Mouse (Mus musculus): ENCODE measurements around the gene Cox7b.
"Not testable (repeated sequence)": the region's sequence is repeated elsewhere in the genome, so short reads cannot be mapped to it uniquely, and the experiment has no call there.

Gene Cox7b

GRCm38 (mm10) chrX:106015571-106016322 lies at the start of gene Cox7b:
TSS of gene Cox7b (plus strand) at chrX:106015700.
- H3K36me3 ChIP-seq (ENCODE audit: control insufficient read depth, insufficient read depth, low read length, poor library complexity, severe bottlenecking) = no peaks in the 10 kb centered on the region
- peak; percentile 89 for DNase-seq (ENCODE audit: low read depth, low spot score)
- H3K27me3 ChIP-seq (ENCODE audit: control insufficient read depth, insufficient read depth, low read length, poor library complexity, severe bottlenecking) = no peaks in the 10 kb centered on the region

- Histone ChIP-seq H3K27me3 (ENCODE audit: control insufficient read depth, insufficient read depth, low read length, poor library complexity, severe bottlenecking) (no peaks in the 10 kb centered on the region), H3K36me3 (ENCODE audit: control insufficient read depth, insufficient read depth, low read length, poor library complexity, severe bottlenecking) (no peaks in the 10 kb centered on the region)
- DNase-seq (ENCODE audit: low read depth, low spot score) = no peak
These were observed 13.9 kb upstream of the Cox7b start for GRCm38 (mm10) chrX:106001605-106002004.

- no peak for DNase-seq (ENCODE audit: low read depth, low spot score)
- Histone ChIP-seq H3K27me3 (ENCODE audit: control insufficient read depth, insufficient read depth, low read length, poor library complexity, severe bottlenecking) (no peaks in the 10 kb centered on the region), H3K36me3 (ENCODE audit: control insufficient read depth, insufficient read depth, low read length, poor library complexity, severe bottlenecking) (no peaks in the 10 kb centered on the region)
These were observed 4.7 kb upstream of the Cox7b start for GRCm38 (mm10) chrX:106010762-106011161.

GRCm38 (mm10) chrX:106011465-106012159 lies 3.9 kb upstream of the Cox7b start, which contains the start of gene Magt1:
TSS of gene Magt1 (minus strand) at chrX:106011906.
- Histone ChIP-seq H3K27me3 (ENCODE audit: control insufficient read depth, insufficient read depth, low read length, poor library complexity, severe bottlenecking) (no peaks in the 10 kb centered on the region), H3K36me3 (ENCODE audit: control insufficient read depth, insufficient read depth, low read length, poor library complexity, severe bottlenecking) (no peaks in the 10 kb centered on the region)
- peak; percentile 93 for DNase-seq (ENCODE audit: low read depth, low spot score)

- no peaks in the 10 kb centered on the region for H3K27me3 ChIP-seq (ENCODE audit: control insufficient read depth, insufficient read depth, low read length, poor library complexity, severe bottlenecking)
- peak; percentile 4 for DNase-seq (ENCODE audit: low read depth, low spot score)
These were observed 2.9 kb upstream of the Cox7b start for GRCm38 (mm10) chrX:106012559-106012958.

GRCm38 (mm10) chrX:106013217-106013616 lies 2.3 kb upstream of the Cox7b start:
- Histone ChIP-seq H3K36me3 (ENCODE audit: control insufficient read depth, insufficient read depth, low read length, poor library complexity, severe bottlenecking) (no peaks in the 10 kb centered on the region), H3K27me3 (ENCODE audit: control insufficient read depth, insufficient read depth, low read length, poor library complexity, severe bottlenecking) (no peaks in the 10 kb centered on the region)
- peak; percentile 71 for DNase-seq (ENCODE audit: low read depth, low spot score)

More at GRCm38 (mm10) chrX:106012559-106012958, 2.9 kb upstream of the Cox7b start:
- no peaks in the 10 kb centered on the region for H3K36me3 ChIP-seq (ENCODE audit: control insufficient read depth, insufficient read depth, low read length, poor library complexity, severe bottlenecking)

- not testable (repeated sequence) for DNase-seq (ENCODE audit: low read depth, low spot score); H3K36me3 ChIP-seq (ENCODE audit: control insufficient read depth, insufficient read depth, low read length, poor library complexity, severe bottlenecking); H3K27me3 ChIP-seq (ENCODE audit: control insufficient read depth, insufficient read depth, low read length, poor library complexity, severe bottlenecking)
These were observed 641 bp upstream of the Cox7b start for GRCm38 (mm10) chrX:106014741-106015377.

GRCm38 (mm10) chrX:106017102-106017501 lies 1.6 kb downstream of the Cox7b start:
- no peaks in the 10 kb centered on the region for H3K27me3 ChIP-seq (ENCODE audit: control insufficient read depth, insufficient read depth, low read length, poor library complexity, severe bottlenecking)
- no peak for DNase-seq (ENCODE audit: low read depth, low spot score)
- no peaks in the 10 kb centered on the region for H3K36me3 ChIP-seq (ENCODE audit: control insufficient read depth, insufficient read depth, low read length, poor library complexity, severe bottlenecking)

GRCm38 (mm10) chrX:106017516-106017915 lies 2.0 kb downstream of the Cox7b start:
- Histone ChIP-seq H3K36me3 (ENCODE audit: control insufficient read depth, insufficient read depth, low read length, poor library complexity, severe bottlenecking) (no peaks in the 10 kb centered on the region), H3K27me3 (ENCODE audit: control insufficient read depth, insufficient read depth, low read length, poor library complexity, severe bottlenecking) (no peaks in the 10 kb centered on the region)
- no peak for DNase-seq (ENCODE audit: low read depth, low spot score)

GRCm38 (mm10) chrX:106026418-106027342 lies 11.2 kb downstream of the Cox7b start, which contains the start of gene Atp7a:
TSS of gene Atp7a (plus strand) at chrX:106027276.
- peak; percentile 95 for DNase-seq (ENCODE audit: low read depth, low spot score)
- no peaks in the 10 kb centered on the region for H3K27me3 ChIP-seq (ENCODE audit: control insufficient read depth, insufficient read depth, low read length, poor library complexity, severe bottlenecking)

GRCm38 (mm10) chrX:106027343-106027674 lies 11.8 kb downstream of the Cox7b start:
- no peak for DNase-seq (ENCODE audit: low read depth, low spot score)
- no peaks in the 10 kb centered on the region for H3K27me3 ChIP-seq (ENCODE audit: control insufficient read depth, insufficient read depth, low read length, poor library complexity, severe bottlenecking)
- no peaks in the 10 kb centered on the region for H3K36me3 ChIP-seq (ENCODE audit: control insufficient read depth, insufficient read depth, low read length, poor library complexity, severe bottlenecking)

More at GRCm38 (mm10) chrX:106026418-106027342, 11.2 kb downstream of the Cox7b start, which contains the start of gene Atp7a:
- no peaks in the 10 kb centered on the region for H3K36me3 ChIP-seq (ENCODE audit: control insufficient read depth, insufficient read depth, low read length, poor library complexity, severe bottlenecking)

GRCm38 (mm10) chrX:106030176-106030575 lies 14.7 kb downstream of the Cox7b start:
- DNase-seq (ENCODE audit: low read depth, low spot score) = no peak
- Histone ChIP-seq H3K27me3 (ENCODE audit: control insufficient read depth, insufficient read depth, low read length, poor library complexity, severe bottlenecking) (no peaks in the 10 kb centered on the region), H3K36me3 (ENCODE audit: control insufficient read depth, insufficient read depth, low read length, poor library complexity, severe bottlenecking) (no peaks in the 10 kb centered on the region)

- peak; percentile 66 for DNase-seq (ENCODE audit: low read depth, low spot score)
These were observed 15.6 kb downstream of the Cox7b start for GRCm38 (mm10) chrX:106031124-106031523.

GRCm38 (mm10) chrX:106035727-106036126 lies 20.2 kb downstream of the Cox7b start:
- DNase-seq (ENCODE audit: low read depth, low spot score) = no peak
- no peaks in the 10 kb centered on the region for H3K27me3 ChIP-seq (ENCODE audit: control insufficient read depth, insufficient read depth, low read length, poor library complexity, severe bottlenecking)

More at GRCm38 (mm10) chrX:106031124-106031523, 15.6 kb downstream of the Cox7b start:
- Histone ChIP-seq H3K27me3 (ENCODE audit: control insufficient read depth, insufficient read depth, low read length, poor library complexity, severe bottlenecking) (no peaks in the 10 kb centered on the region), H3K36me3 (ENCODE audit: control insufficient read depth, insufficient read depth, low read length, poor library complexity, severe bottlenecking) (no peaks in the 10 kb centered on the region)

More at GRCm38 (mm10) chrX:106035727-106036126, 20.2 kb downstream of the Cox7b start:
- H3K36me3 ChIP-seq (ENCODE audit: control insufficient read depth, insufficient read depth, low read length, poor library complexity, severe bottlenecking) = no peaks in the 10 kb centered on the region
